Mouse (Mus musculus): Measurements from ENCODE around the gene Il1f6. TPM values are rescaled to one million over a fixed set of nuclear protein-coding genes. Genes with fewer than 3 reads are reported as not detected.

The Il1f6 gene
- polyA plus RNA-seq, 1 experiment: not detected

GRCm38 (mm10) chr2:24275146-24275545 is 59.9 kb downstream of the Il1f6 start:
- Histone ChIP-seq H3K4me1 (ENCODE audit: control insufficient read depth, insufficient read depth, low read length) (no peaks in the 10 kb centered on the region), H3K27ac (ENCODE audit: insufficient read depth, low read length) (no peak overlapping the region), H3K4me3 (ENCODE audit: insufficient read depth, low read length) (no peak overlapping the region)
- TF ChIP-seq CTCF (IDR thresholded peaks at IDR 0.05; ENCODE audit: extremely low read depth, insufficient read depth, low read length): no peak
- no peak for TF ChIP-seq POLR2A (IDR thresholded peaks at IDR 0.05; ENCODE audit: extremely low read depth, insufficient read depth, low read length)

Other genes with a start within 250 kb of the Il1f6 start
- 19.9 and 20.0 TPM in 2 replicates for gene Hnmt, start 166.0 kb upstream of the Il1f6 start, polyA plus RNA-seq (2012; rRNA removed)
- gene Tbpl2, start 118.8 kb upstream of the Il1f6 start, polyA plus RNA-seq (2012; rRNA removed): not detected in 2 replicates
- not detected in 2 replicates for gene Il1f8, start 62.3 kb upstream of the Il1f6 start, polyA plus RNA-seq (2012; rRNA removed)
- not detected in 2 replicates for gene Il1f9, start 28.9 kb upstream of the Il1f6 start, polyA plus RNA-seq (2012; rRNA removed)
- 0.40 and 0.85 TPM in 2 replicates for gene Il1f5, start 61.5 kb downstream of the Il1f6 start, polyA plus RNA-seq (2012; rRNA removed)
- gene Il1f10, start 75.8 kb downstream of the Il1f6 start, polyA plus RNA-seq (2012; rRNA removed): not detected in 2 replicates
- gene Il1rn, start 121.4 kb downstream of the Il1f6 start, polyA plus RNA-seq (2012; rRNA removed): not detected in 2 replicates
- 0.70 and 0.73 TPM in 2 replicates for gene Psd4, start 152.2 kb downstream of the Il1f6 start, polyA plus RNA-seq (2012; rRNA removed)

Measured in cortical plate, adult 2 months (tissue).